Mouse (Mus musculus) cerebellum, postnatal 10 days (tissue): ENCODE measurements around the gene Pbrm1.

ENCODE experiments used
- DNase-seq, 2 experiments: peaks; one replicate each; pipeline ENCODE4 v3.0.0; 2021; ENCODE audit warnings: mixed read lengths in 2 of 2

The Pbrm1 gene

DNA sequence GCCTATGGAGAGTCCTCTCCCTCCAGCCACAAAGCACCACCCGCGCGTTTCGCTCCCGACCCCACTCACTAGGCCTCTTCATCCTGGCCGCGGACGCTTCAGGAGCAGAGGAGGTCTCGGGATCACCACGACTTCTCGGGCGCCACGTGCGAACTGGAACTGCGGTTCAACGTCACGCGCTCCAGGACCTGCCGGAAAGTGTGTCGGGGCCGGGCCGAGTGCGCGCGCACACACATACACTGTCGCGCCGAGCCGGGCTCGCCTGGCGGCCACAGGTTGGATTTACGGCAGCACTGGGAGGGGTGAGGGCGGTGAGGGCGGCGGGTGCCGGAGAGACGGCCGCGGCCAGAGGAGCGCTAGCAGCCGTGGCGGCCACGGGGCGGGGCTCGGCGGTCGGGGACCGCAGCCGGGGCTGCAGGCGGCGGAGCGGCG lies at the start of gene Pbrm1, which contains the start of gene Gnl3:
Gene Pbrm1, plus strand, starts transcription at position 279 of the 432 bp plus-strand sequence.
Gene Gnl3, minus strand, starts transcription at position 293 of the 432 bp plus-strand sequence.
- DNase-seq: peak; percentile 97 to 99

DNA sequence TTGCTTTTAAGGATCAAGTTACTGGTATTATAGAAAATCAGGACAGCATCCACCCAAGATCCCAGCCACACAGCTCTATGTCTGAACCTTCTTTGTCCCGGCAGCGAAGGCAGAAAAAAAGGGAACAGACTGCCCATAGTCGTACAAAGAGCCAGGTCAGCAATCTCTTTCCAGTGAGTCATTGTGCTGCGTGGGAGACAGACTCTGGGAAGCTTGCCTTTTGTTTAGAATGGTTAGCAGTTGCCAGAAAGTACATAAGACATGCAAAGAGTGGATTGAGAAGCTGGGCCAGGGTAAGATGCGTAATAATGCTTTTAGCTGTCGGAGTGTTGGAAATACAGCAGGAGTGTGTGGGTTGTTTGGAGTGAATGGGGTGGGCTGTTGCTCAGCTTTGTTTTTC lies 44.7 kb upstream of the Pbrm1 start:
- DNase-seq: no peak

DNA sequence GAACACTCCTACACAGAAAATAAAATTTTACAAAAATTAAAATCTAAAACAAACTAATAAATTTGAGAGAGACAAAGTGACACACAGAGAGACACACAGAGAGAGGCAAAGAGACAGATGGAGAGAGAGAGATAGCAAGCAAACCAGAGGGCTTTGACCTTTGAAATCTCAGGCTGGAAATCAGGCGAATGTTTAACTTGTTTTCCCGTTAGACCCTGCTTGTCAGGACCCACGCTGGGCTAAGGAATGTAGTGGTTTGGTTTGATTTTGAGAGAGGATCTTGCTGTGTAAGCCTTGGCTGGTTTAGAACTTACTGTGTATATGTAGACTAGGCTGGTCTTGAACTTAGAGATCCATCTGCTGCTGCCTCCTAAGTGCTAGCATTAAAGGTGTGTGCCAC lies 42.7 kb upstream of the Pbrm1 start:
- no peak for DNase-seq

DNA sequence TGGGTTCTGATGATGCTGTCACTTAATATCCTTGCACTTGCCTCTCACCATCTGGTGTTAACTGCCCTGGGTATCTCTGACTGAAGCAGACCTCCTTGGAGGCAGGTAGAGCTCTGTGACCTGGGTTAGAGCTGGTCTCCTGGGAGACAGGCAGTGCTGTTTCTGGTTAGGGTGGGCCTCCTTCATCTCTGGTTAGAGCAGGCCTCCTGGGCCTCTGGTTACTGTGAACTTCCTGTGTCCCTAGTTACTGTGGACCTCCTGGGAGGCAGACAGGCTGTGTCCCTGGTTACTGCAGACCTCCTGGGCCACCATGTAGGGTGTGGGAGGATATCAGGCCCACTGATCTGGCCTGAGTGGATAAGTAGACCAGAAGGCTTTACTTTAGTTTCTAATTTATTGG lies 22.5 kb upstream of the Pbrm1 start:
- DNase-seq: no peak

DNA sequence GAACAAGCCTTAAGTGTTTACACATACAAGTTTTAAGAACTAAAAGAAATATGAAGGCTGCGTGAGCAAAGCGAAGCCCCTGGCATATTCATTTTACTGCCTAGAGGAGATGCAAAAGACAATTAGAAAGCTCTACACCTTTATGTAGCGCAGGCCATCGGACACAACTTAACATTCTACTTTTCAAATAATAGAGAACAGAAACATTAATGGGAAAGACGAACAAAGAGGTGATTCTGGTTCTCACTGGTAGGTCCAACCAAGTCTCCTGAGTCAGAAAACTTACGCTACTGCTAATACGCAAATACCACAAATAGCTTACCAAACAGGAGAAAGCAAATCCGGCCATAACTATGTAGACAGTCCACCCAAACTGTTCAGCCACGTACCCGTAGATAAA lies 18.6 kb upstream of the Pbrm1 start:
- DNase-seq: no peak

DNA sequence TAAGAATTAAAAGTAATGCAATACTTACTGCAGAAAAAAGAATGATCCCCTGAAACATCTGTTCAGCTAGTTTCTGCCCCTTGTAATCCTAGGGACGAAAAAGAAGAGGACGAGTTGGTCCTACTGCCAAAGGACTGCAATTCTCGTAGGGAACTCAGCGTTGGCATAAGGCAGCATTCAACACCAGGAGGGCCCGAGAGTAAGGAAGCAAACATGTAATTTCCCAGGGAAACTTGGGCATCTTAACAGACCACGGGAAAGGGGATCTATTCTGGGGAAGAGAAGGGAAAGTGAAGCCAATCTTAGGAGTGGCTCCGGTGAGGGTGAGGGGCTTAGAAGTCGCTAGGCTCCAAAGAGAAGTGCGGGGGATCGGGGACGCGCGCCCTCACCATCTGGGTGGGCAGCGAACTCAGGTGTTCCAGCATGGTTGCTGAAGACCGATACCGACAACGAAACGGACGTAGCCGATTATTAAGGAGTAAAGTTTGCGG lies 18.1 kb upstream of the Pbrm1 start:
- no peak for DNase-seq

DNA sequence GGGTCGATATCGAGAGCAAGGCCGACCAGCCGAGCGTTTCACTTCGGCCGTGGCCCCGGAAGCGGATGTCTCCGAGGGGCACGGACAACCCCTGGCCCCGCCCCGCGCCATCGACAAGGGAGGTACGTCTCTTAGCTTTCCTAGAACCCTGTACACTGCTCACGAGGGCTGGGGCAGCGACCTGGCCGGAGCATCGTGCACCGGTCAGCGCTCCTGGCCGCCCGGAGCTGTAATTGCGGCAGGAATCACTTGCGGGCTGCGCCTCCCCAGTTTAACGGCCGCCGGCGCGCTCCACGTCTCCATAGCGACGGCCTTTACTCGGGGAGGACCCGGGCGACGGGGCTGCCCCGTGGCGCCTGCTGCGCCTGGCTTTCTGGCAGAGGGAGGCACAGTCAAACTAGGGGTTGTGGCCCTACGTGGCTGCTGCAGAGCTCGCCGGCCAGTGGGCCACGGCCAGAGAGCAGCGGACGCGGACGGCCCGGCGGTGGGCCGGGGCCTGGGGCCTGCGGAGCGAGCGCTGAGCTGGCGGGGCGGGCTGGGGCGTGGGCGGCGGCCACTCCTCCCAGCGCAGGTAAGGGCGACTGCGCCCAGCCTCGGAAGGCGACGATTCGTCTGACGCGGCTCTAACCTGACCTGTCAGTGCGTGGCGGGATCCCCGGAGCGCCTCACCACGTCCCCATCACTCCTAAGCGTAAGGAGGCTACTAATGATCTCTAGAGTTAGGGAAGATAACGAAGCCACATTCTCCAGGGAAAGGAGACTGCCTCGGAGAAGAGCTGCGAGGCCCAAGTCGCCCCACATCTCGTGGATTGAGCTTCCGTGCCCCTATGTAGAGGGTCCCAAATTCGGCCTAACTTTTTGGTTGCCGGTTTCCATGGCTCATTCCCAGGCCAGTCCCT lies 17.4 kb upstream of the Pbrm1 start, which contains the start of the genes Glt8d1 and Spcs1:
Gene Glt8d1, plus strand, starts transcription at position 94 of the 899 bp plus-strand sequence.
Gene Spcs1, minus strand, starts transcription at position 366 of the 899 bp plus-strand sequence.
- DNase-seq: peak; percentile 91 to 93

DNA sequence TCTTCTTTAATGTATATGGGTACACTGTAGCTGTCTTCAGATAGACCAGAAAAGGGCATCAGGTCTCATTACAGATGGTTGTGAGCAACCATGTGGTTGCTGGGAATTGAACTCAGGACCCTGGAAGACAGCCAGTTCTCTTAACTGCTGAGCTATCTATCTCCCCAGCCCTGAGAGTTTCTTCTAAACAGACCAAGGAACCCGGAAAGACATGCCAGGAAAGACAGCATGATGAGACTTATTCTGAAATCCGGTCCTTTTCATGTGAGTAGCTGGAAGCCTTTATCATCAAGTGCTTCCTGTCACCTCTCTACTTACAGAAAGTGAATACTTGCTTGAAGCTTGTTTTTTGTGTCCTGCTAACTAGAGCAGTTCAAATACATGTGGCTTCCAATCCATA lies 14.4 kb upstream of the Pbrm1 start:
- DNase-seq: no peak

DNA sequence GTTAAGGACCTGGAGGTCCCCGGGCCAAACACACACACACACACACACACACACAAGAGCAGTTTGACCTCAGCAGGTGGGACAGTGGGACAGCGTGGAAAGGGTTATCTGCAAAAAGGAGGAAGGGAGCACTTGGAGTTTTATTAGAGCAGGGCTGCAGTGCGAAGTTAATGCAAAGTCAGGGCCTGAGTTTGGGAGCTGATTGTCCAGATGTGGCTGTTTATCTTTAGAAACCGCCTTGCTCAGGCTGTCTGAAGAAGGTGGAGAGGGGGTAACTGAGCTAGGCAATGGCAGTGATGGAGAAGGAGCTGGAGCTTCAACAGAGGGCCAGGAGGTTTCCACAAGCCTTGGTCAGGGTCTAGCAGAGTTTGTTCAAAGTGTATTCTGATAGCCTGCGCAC lies 12.2 kb upstream of the Pbrm1 start:
- DNase-seq: no peak

DNA sequence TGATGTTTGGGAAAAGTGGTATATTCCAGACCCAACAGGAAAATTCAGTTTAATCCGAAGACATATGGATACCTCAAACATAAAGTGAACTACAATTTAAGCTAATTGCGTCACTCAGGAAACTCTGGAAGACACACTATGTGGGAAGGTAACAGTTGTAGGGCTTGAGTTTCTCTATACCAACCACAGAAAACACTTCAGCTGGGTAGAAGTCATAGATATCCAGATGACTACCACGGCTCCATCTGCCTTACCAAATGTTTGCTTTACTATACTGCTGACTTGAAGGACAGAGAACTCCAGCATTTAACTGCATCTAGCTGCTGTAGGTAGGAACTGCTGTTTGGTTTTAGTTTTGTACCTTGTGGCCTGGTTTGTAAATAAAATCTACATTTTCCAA lies 7.3 kb upstream of the Pbrm1 start:
- no peak for DNase-seq

DNA sequence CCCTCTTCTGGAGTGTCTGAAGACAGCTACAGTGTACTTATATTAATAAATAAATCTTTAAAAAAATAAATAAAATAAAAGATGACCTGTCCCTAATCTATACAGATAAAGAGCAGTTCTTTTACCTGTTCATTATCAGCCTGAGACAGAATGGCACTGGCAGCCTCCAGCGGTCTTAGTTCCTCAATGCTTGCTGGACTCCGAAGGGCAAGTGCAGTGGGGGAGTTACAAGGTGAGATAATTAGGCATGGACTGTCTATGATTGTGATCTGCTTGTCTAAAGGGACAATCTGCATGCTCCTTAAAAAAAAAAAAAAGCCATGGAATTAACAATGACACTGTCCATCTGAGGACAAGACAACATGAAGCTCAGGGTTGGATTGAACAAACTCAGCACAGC lies 5.0 kb upstream of the Pbrm1 start:
- DNase-seq: no peak

DNA sequence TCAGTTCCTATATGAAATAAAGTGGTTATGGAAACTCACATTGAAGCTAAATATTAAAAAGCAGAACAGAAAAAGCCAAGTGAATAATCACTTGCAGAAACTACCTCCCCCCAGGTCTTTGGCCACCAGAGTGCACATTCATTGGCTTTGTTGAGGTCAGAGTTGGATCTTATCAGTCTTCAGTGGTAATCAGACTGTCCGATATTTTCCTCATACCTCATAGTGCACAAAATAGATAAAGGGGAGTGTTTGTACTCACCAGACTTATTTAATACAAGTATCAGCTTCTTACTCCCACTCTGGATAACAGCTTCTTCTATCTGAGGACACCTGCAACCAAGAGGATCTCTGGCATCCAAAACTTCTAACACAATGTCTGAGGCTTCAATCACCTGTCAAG lies 2.9 kb upstream of the Pbrm1 start:
- no peak for DNase-seq

DNA sequence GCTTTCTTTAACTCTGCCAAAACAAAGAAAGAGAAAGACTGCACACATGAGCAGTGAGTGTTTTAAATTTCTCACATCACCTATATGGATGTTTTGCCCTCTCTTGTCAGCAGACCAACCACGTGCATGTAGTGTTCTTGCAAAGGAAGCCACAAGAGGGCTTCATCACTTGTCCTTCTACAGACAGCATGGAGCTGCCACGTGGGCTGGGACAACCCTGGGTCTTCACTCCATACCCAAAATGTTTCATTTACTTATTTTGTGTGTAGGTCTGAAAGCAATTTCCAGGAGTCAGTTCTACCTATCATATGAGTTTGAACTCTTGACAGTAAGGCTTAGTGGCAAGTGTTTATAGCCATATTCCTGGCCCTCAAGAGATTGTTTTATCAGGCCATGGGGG lies 1.1 kb upstream of the Pbrm1 start:
- peak in 1 of 2 experiments; percentile 27 for DNase-seq

DNA sequence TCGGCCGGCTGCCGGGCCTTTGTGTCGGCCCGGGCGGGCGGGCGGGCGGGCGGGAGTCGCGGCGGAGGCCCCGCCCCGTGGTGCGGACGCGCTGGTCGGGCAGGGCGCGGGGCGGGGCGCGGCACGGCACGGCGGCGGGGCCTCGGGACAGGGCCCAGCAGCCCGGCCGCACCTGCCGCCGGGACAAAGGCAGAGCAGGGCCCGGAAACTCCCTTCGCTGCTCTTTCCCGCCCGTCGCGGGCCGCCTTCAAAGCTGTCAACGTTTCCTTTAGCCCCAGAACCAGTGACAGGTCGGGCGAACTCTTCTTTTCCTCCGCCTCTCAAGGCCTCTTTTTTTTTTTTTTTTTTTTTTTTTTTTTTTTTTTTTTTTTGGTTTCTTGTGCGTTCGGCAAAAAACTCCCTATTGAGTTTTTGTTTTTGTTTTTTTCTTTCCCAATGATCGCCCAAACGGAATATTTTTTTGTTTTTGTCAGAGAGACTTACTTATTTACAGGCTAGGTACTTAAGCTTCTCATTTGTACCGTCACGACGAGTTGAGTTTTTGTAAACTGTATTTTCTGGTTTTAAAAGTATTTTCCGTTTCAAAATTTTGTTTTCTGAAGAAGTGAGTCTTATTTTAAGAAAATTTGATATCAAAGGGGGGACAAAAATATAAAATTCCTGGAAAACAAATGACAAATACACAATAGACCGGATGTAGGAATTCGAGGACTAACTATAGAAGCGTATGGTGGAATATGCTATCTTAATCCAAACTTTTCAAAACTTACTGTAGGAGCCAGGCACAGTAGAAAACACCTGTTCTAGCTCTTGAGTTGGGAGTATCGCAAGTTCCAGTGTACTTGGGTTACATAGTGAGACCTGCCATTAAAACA lies 630 bp downstream of the Pbrm1 start:
- DNase-seq: peak in 1 of 2 experiments; percentile 87

DNA sequence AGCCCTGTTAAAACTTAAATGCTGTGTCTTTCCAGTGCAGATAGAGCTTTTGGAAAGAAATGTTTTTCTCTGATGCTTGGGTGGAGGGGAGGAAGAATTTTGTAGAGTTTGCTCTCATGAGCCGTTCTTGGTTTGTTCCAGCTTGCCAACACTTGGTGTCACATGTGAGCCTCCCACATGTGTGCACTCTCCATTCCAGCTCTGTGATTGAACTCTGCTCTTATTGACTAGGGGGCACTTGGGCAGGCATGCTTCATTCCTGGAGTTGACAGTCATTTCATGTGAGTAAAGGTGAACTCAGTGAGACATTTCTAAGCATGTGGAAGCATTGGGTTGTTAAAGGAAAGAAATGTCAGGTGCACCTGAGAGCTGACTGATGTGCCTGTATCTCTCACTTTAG lies 3.6 kb downstream of the Pbrm1 start:
- DNase-seq: no peak

DNA sequence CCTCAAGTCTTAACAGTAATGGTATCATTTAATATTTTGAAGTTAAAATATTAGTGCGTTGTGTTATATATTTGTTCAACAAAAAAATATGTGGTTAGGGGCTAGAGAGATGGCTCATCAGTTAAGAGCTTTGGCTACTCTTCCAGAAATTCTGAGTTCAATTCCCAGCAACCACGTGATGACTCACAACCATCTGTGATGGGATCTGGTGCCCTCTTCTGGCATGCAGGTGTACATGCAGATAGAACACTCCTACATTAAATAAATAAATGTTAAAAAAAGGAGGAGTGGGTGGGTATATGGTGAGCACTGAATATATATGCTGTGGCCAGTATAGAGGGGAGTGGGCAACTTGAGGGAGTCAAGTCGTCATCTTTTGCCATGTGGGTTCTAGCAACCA lies 6.8 kb downstream of the Pbrm1 start:
- peak; percentile 18 to 32 for DNase-seq

DNA sequence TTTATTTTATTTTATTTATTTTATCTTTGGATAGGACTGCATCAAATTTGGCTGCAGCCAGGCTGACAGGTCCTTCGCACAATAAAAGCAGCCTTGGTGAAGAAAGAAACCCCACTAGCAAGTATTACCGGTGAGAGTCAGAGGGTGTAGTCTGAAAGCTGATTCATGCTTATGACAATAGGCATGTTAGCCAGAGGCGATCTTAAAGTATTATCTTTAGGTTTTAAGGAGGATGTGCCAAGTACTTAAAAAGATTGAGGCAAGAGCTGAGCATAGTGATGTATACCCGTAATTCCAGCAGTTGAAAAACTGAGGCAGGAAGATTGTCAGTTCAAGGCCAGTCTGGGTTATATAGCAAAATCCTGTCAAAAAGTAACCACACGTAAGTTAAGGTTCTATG lies 26.4 kb downstream of the Pbrm1 start:
- DNase-seq: no peak

DNA sequence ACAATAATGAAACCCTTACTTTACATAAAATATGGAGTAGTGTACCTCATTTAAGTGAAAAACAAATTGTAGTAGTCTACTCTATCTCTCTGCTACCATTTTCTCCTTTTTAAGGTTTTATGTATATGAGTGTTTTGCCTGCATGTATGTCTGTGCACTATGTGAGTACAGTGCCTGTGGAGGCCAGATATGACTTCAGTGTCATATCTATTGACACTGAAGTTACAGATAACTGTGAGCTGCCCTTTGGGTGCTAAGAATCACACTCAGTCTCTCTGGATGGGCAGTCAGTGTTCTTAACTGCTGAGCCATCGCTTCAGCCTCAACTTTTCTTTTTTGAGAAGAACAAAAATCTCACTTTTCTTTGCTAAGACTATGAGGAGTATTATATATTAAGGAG lies 26.9 kb downstream of the Pbrm1 start:
- no peak for DNase-seq

DNA sequence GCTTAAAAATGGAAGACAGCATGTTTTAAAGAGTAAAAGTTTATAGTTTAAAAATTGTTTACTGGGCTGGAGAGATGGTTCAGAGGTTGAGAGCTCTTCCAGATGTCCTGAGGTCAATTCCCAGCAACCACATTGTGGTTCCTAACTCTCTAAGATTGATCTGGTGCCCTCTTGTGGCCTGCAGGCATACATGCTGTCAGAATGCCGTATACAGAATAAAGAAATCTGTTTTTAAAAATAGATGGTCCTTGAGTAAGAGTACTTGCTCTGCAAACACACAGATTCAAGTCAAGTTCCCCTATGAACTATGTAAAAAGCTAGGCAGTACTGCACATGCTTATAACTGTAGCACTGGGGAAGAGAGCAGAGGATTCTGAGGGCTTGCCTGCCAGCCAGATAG lies 43.3 kb downstream of the Pbrm1 start:
- peak; percentile 12 to 13 for DNase-seq

DNA sequence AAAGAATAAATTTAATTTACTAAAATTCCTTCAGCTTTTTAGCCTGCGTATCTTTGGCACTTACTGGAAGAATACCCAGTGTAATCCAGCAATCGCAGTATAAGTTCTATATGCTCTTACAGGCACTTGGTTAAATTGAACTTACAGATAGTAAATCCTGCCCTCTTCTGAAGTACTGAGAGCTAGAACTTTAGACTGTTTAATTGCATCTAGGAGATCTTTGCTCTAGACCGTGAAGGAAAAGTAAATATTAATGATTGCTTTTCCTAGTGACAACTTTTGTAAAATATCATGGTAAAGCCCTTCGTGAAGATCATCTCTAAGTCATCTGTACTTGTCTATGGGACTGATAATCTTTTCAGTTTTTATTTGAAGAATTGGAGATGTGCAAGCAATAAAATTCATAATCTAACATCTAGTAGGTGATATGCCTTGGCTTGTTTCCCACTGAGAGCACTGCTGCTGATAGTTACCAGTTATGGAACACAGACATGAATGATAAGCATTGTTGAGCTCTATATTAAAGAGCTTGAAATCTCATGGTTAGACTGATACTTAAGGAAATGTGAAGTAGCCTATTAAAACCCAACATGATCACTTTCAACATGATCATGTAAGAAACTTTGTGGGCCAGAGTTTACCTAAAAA lies 50.3 kb downstream of the Pbrm1 start:
- no peak for DNase-seq

DNA sequence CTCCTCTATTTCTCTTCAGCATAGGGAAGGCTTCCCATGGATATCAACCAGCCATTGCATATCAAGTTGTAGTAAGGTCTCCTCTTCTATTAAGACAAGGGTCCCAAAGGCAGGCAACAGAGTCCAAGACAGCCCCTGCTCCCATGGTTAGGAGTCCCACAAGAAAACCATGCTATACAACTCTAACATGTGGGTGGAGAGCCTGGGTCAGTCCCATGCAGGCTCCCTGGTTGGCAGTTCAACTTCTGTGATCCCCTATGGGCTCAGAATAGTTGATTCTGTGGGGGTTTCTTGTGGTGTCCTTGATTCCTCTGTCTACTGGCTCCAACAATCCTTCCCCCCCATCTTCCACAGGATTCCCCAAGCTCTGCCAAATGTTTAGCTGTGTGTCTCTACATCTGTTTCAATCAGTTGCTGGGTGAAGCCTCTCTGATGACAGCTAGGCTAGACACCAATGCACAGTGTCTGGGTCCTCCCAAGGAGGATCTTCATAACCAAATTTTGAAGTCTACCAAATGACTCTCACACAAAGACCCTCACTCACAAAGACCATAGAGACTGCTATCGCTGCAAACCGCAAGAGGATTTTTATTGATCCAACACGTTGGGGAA lies 59.8 kb downstream of the Pbrm1 start:
- DNase-seq: no peak

DNA sequence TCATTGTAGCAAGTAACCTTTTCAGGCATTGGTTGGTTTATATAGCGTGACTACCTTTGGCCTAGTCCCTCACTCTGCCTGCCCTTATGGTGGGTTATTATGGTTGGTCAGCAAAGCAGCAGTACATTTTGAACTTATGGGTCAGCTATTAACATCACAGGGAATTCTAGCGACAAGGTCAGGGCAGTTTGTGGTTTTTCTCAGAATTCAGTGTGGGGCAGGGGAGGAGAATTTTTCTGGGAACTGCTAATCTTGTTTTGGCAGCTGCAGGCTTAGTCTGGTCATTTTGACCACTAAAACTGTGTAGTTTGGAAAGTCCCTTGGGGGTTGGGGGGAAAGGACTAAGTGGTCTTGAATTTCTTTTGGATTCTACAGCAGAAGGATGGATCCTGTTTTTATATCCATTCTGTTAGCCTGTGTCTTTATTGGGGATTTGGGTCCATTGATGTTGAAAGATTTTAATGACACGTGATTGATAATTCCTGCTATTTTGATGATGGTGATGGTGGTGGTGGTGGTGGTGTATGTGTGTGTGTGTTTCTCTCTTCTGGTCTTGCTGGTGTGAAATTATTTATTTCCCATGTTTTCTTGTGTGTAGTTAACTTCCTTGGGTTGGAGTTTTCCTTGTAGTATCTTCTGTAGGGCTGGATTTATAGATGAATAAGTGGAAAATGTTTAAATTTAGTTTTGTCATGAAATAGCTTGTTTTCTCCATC lies 60.5 kb downstream of the Pbrm1 start:
- no peak for DNase-seq
